Mouse (Mus musculus) liver, postnatal 0 days (tissue): Measurements from ENCODE around the gene Fam169a.

Experiments used
- CTCF ChIP-seq: sonication (generic); IDR thresholded peaks from 2 replicates; pipeline ENCODE4 v1.5.1; 2016; ENCODE audit warnings: antibody characterized with exemption, low read depth
- EP300 ChIP-seq: IDR thresholded peaks from 2 replicates; pipeline ENCODE4 v1.6.1; 2016; ENCODE audit warnings: antibody characterized with exemption, low read depth, mild to moderate bottlenecking

GRCm38 (mm10) chr13:97034262-97034661 lies 32.8 kb upstream of the Fam169a start, which contains the start of gene 1700029F12Rik:
- TF ChIP-seq CTCF (no peak), EP300 (no peak)
